Mouse (Mus musculus) B cell, adult 67 days (primary cell): ENCODE measurements around the gene Gm13696. TPM values are rescaled to one million over a fixed set of nuclear protein-coding genes. Genes with fewer than 3 reads are reported as not detected.

Experiments
- total RNA-seq, 2 experiments: library from RNA; stranded (reverse); gene quantifications; 4 replicates each; pipeline ENCODE4 v1.2.4; 2023

Gene Gm13696
- total RNA-seq = 1 to 10 TPM; 3.4 to 4.0 TPM

DNA sequence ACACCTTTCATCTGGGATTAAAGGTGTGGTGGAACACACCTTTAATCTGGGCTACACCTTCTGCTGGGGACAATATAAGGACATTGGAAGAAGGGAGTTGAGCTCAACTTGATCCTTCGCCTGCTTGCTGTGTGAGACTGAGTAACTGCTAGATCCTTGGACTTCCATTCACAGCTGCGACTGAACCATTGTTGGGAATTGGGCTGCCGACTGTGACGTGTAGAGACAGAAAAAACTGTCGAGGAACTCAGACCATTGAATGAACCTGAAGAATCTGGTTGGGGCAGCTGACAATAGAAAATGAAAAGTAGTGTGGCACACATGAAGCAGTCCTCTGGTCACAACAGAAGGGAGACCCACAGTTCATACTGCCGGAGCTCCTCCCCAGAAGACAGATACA lies at the start of gene Gm13696:
Gm13696 (plus strand) TSS at position 301 of the 400 bp plus-strand sequence.

DNA sequence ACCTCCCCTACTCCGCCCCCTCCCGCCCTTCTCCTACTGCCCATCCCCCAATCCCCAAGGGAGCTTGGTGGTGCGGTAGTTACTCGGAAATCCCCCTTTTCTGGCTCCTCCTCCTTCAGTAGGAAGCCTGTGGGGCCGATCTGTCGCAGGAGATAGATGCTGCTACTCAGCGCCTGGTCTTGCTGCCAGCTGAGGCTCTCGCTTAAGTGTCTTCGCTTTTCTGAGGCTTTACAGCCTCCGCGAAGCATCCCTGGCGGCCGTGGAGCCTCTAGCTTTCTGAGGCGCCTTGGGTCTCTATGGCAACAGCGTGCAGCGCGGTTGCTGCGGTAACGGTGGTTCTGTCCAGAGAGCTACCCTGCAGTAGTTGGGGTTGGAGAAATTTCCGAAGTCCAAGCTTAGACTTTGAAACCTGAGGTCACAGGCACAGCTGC lies 32.0 kb upstream of the Gm13696 start, which contains the start of gene Zswim2:
Zswim2 (minus strand) TSS at position 298 of the 431 bp plus-strand sequence.

DNA sequence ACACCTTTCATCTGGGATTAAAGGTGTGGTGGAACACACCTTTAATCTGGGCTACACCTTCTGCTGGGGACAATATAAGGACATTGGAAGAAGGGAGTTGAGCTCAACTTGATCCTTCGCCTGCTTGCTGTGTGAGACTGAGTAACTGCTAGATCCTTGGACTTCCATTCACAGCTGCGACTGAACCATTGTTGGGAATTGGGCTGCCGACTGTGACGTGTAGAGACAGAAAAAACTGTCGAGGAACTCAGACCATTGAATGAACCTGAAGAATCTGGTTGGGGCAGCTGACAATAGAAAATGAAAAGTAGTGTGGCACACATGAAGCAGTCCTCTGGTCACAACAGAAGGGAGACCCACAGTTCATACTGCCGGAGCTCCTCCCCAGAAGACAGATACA lies 17.5 kb upstream of the Gm13696 start, which contains the start of gene Gm13698:
Gm13698 (plus strand) TSS at position 301 of the 400 bp plus-strand sequence.

DNA sequence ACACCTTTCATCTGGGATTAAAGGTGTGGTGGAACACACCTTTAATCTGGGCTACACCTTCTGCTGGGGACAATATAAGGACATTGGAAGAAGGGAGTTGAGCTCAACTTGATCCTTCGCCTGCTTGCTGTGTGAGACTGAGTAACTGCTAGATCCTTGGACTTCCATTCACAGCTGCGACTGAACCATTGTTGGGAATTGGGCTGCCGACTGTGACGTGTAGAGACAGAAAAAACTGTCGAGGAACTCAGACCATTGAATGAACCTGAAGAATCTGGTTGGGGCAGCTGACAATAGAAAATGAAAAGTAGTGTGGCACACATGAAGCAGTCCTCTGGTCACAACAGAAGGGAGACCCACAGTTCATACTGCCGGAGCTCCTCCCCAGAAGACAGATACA lies 11.7 kb upstream of the Gm13696 start, which contains the start of gene Gm13693:
Gm13693 (plus strand) TSS at position 301 of the 400 bp plus-strand sequence.

DNA sequence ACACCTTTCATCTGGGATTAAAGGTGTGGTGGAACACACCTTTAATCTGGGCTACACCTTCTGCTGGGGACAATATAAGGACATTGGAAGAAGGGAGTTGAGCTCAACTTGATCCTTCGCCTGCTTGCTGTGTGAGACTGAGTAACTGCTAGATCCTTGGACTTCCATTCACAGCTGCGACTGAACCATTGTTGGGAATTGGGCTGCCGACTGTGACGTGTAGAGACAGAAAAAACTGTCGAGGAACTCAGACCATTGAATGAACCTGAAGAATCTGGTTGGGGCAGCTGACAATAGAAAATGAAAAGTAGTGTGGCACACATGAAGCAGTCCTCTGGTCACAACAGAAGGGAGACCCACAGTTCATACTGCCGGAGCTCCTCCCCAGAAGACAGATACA lies 5.9 kb upstream of the Gm13696 start, which contains the start of gene Gm13695:
Gm13695 (plus strand) TSS at position 301 of the 400 bp plus-strand sequence.

DNA sequence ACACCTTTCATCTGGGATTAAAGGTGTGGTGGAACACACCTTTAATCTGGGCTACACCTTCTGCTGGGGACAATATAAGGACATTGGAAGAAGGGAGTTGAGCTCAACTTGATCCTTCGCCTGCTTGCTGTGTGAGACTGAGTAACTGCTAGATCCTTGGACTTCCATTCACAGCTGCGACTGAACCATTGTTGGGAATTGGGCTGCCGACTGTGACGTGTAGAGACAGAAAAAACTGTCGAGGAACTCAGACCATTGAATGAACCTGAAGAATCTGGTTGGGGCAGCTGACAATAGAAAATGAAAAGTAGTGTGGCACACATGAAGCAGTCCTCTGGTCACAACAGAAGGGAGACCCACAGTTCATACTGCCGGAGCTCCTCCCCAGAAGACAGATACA lies 5.7 kb downstream of the Gm13696 start, which contains the start of gene Gm13694:
Gm13694 (plus strand) TSS at position 301 of the 400 bp plus-strand sequence.

DNA sequence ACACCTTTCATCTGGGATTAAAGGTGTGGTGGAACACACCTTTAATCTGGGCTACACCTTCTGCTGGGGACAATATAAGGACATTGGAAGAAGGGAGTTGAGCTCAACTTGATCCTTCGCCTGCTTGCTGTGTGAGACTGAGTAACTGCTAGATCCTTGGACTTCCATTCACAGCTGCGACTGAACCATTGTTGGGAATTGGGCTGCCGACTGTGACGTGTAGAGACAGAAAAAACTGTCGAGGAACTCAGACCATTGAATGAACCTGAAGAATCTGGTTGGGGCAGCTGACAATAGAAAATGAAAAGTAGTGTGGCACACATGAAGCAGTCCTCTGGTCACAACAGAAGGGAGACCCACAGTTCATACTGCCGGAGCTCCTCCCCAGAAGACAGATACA lies 11.5 kb downstream of the Gm13696 start, which contains the start of gene Gm13697:
Gm13697 (plus strand) TSS at position 301 of the 400 bp plus-strand sequence.

DNA sequence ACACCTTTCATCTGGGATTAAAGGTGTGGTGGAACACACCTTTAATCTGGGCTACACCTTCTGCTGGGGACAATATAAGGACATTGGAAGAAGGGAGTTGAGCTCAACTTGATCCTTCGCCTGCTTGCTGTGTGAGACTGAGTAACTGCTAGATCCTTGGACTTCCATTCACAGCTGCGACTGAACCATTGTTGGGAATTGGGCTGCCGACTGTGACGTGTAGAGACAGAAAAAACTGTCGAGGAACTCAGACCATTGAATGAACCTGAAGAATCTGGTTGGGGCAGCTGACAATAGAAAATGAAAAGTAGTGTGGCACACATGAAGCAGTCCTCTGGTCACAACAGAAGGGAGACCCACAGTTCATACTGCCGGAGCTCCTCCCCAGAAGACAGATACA lies 17.3 kb downstream of the Gm13696 start, which contains the start of gene Gm13691:
Gm13691 (plus strand) TSS at position 301 of the 400 bp plus-strand sequence.

Other genes starting within 250 kb of the Gm13696 start
- 10 to 100 TPM; 56.0 to 63.1 TPM for gene Itgav, start 248.7 kb upstream of the Gm13696 start, total RNA-seq
- gene Fam171b, start 160.5 kb upstream of the Gm13696 start, total RNA-seq = under 1 TPM; 0.09 to 0.17 TPM
- gene Zswim2, start 31.9 kb upstream of the Gm13696 start, total RNA-seq = not detected
- 1 to 10 TPM; 3.4 to 4.0 TPM for gene Gm13698, start 17.4 kb upstream of the Gm13696 start, total RNA-seq
- gene Gm13693, start 11.6 kb upstream of the Gm13696 start, total RNA-seq = 1 to 10 TPM; 3.4 to 4.0 TPM
- gene Gm13695, start 5.8 kb upstream of the Gm13696 start, total RNA-seq = not detected
- 1 to 10 TPM; 3.4 to 4.0 TPM for gene Gm13694, start 5.8 kb downstream of the Gm13696 start, total RNA-seq
- gene Gm13697, start 11.6 kb downstream of the Gm13696 start, total RNA-seq = 1 to 10 TPM; 3.4 to 4.0 TPM
- gene Gm13691, start 17.4 kb downstream of the Gm13696 start, total RNA-seq = 1 to 10 TPM; 3.4 to 4.0 TPM